Mouse (Mus musculus): ENCODE results near the gene Lbhd2.

Lbhd2 gene

GRCm38 (mm10) chr12:111432097-111432496 lies 25.5 kb downstream of the Lbhd2 start:
- no peak for DNase-seq (ENCODE audit: low spot score in 2 of 2)

GRCm38 (mm10) chr12:111432751-111433331 lies 26.2 kb downstream of the Lbhd2 start:
- DNase-seq (ENCODE audit: low spot score in 2 of 2): no peak

- DNase-seq (ENCODE audit: low spot score in 2 of 2): no peak
These were observed 27.6 kb downstream of the Lbhd2 start for GRCm38 (mm10) chr12:111434164-111434744.

GRCm38 (mm10) chr12:111434745-111435327 lies 28.2 kb downstream of the Lbhd2 start:
- no peak for DNase-seq (ENCODE audit: low spot score in 2 of 2)

GRCm38 (mm10) chr12:111436170-111436569 lies 29.6 kb downstream of the Lbhd2 start:
- no peak for DNase-seq (ENCODE audit: low spot score in 2 of 2)

- no peak for DNase-seq (ENCODE audit: low spot score in 2 of 2)
These were observed 30.0 kb downstream of the Lbhd2 start for GRCm38 (mm10) chr12:111436640-111437039.

- DNase-seq (ENCODE audit: low spot score in 2 of 2): no peak
These were observed 30.8 kb downstream of the Lbhd2 start for GRCm38 (mm10) chr12:111437222-111437900.

GRCm38 (mm10) chr12:111438850-111439249 lies 32.2 kb downstream of the Lbhd2 start:
- no peak for DNase-seq (ENCODE audit: low spot score in 2 of 2)

GRCm38 (mm10) chr12:111440701-111441373 lies 34.2 kb downstream of the Lbhd2 start:
- DNase-seq (ENCODE audit: low spot score in 2 of 2): no peak

GRCm38 (mm10) chr12:111441523-111441922 lies 34.9 kb downstream of the Lbhd2 start:
- DNase-seq (ENCODE audit: low spot score in 2 of 2): no peak

- DNase-seq (ENCODE audit: low spot score in 2 of 2): no peak
These were observed 35.9 kb downstream of the Lbhd2 start, which contains the start of gene Tnfaip2 for GRCm38 (mm10) chr12:111442309-111443010. Tnfaip2 (plus strand) TSS chr12:111442469.

GRCm38 (mm10) chr12:111443011-111443870 lies 36.6 kb downstream of the Lbhd2 start:
- no peak for DNase-seq (ENCODE audit: low spot score in 2 of 2)

- DNase-seq (ENCODE audit: low spot score in 2 of 2): no peak
These were observed 37.6 kb downstream of the Lbhd2 start for GRCm38 (mm10) chr12:111443921-111444831.

- no peak for DNase-seq (ENCODE audit: low spot score in 2 of 2)
These were observed 38.7 kb downstream of the Lbhd2 start for GRCm38 (mm10) chr12:111445161-111445889.

GRCm38 (mm10) chr12:111445890-111446613 lies 39.4 kb downstream of the Lbhd2 start:
- no peak for DNase-seq (ENCODE audit: low spot score in 2 of 2)

- no peak for DNase-seq (ENCODE audit: low spot score in 2 of 2)
These were observed 40.1 kb downstream of the Lbhd2 start for GRCm38 (mm10) chr12:111446745-111447144.

- no peak for DNase-seq (ENCODE audit: low spot score in 2 of 2)
These were observed 40.7 kb downstream of the Lbhd2 start for GRCm38 (mm10) chr12:111447350-111447749.
